Mouse (Mus musculus) liver, embryonic 14.5 days (tissue): ENCODE data around the gene Pold2. TPM values are rescaled to one million over a fixed set of nuclear protein-coding genes. Genes with fewer than 3 reads are reported as not detected.

Experiments
- ATAC-seq: fragments of 200-750 bp; cut with Nextera tagmentation; 2 replicates; pipeline ENCODE4 v1.8.0; 2017; ENCODE audit warnings: moderate number of reproducible peaks, mild to moderate bottlenecking, moderate library complexity; ENCODE audit not compliant: insufficient read depth
- DNase-seq, 3 experiments: peaks; one replicate each; pipeline ENCODE4 v3.0.0-alpha.2; 2012 to 2013; ENCODE audit warnings: low read depth in 3 of 3, low spot score in 3 of 3
- H3K27ac ChIP-seq: fragments of 300-500 bp; sonication (generic); 2 replicates; pipeline ENCODE4 v1.5.1; 2014; ENCODE audit warnings: moderate library complexity, mild to moderate bottlenecking, control low read depth, inconsistent platforms
- H3K27me3 ChIP-seq: fragments of 300-500 bp; sonication (generic); 2 replicates; pipeline ENCODE4 v1.6.1; 2014; ENCODE audit warnings: mild to moderate bottlenecking, low read length, moderate library complexity; ENCODE audit not compliant: control insufficient read depth, insufficient read depth
- H3K36me3 ChIP-seq: fragments of 300-500 bp; sonication (generic); replicated peaks from 2 replicates; pipeline ENCODE4 v1.6.1; 2014; ENCODE audit warnings: low read depth; ENCODE audit not compliant: control insufficient read depth, insufficient read depth
- H3K4me1 ChIP-seq, 2 experiments: fragments of 200-500 bp in 1 of 2; fragments of 300-500 bp in 1 of 2; sonication (generic) in 1 of 2; replicated peaks; 2 replicates each; pipeline ENCODE4 v1.6.1; 2012 to 2014; ENCODE audit warnings: antibody characterized with exemption in 1 of 2, inconsistent platforms in 1 of 2, low read length in 1 of 2; ENCODE audit not compliant: control insufficient read depth in 2 of 2, insufficient read depth in 2 of 2
- H3K4me2 ChIP-seq: fragments of 300-500 bp; sonication (generic); 2 replicates; pipeline ENCODE4 v1.6.1; 2014; ENCODE audit warnings: low read depth, mild to moderate bottlenecking, control low read depth, moderate library complexity
- H3K4me3 ChIP-seq, 2 experiments: fragments of 200-500 bp in 1 of 2; fragments of 300-500 bp in 1 of 2; sonication (generic) in 1 of 2; 2 replicates each; pipeline ENCODE4 v1.5.1; 2012 to 2014; ENCODE audit warnings: low read depth in 2 of 2, low read length in 2 of 2, mild to moderate bottlenecking in 2 of 2, control low read depth in 1 of 2, inconsistent platforms in 1 of 2, moderate library complexity in 1 of 2; ENCODE audit not compliant: insufficient read depth in 1 of 2
- H3K9ac ChIP-seq: fragments of 300-500 bp; sonication (generic); replicated peaks from 2 replicates; pipeline ENCODE4 v1.6.1; 2014; ENCODE audit warnings: mild to moderate bottlenecking, control low read depth, moderate library complexity
- H3K9me3 ChIP-seq: fragments of 300-500 bp; sonication (generic); 2 replicates; pipeline ENCODE4 v1.6.1; 2016; ENCODE audit warnings: low read length, mixed read lengths; ENCODE audit not compliant: control insufficient read depth
- CTCF ChIP-seq: IDR thresholded peaks from 2 replicates; pipeline ENCODE4 v1.5.1; 2016; ENCODE audit warnings: antibody characterized with exemption, low read depth, control low read depth
- EP300 ChIP-seq: IDR thresholded peaks from 2 replicates; pipeline ENCODE4 v1.6.1; 2016; ENCODE audit warnings: antibody characterized with exemption, low read depth
- WGBS: fragments of 180-500 bp; shearing (Covaris S2); extraction: QIAGEN DNeasy Blood & Tissue Kit; methylation state at CpG from one replicate; pipeline ENCODE4 v1.1.7; 2014; ENCODE audit not compliant: insufficient replicate concordance; 5-methylcytosine and 5-hydroxymethylcytosine counted together
- polyA plus RNA-seq, 2 experiments: library from polyadenylated mRNA; depleted of rRNA in 1 of 2; stranded (reverse) in 1 of 2; unstranded in 1 of 2; fragments of >200 nt; fragmentation: Nextera tagmentation in 1 of 2; extraction: Ambion mirVana in 1 of 2; gene quantifications; 2 replicates each; pipeline versions ENCODE4 v1.2.1 to v1.2.3; 2012 to 2014

The Pold2 gene
- polyA plus RNA-seq, 2 experiments = 54.8 to 58.7 TPM

GRCm38 (mm10) chr11:5904871-5905270, 26.8 kb upstream of the Pold2 start:
- Histone ChIP-seq H3K4me1 (no peaks in the 10 kb centered on the region), H3K27me3 (peaks cover 36% of the 10 kb centered on the region), H3K27ac (no peak overlapping the region), H3K36me3 (no peaks in the 10 kb centered on the region), H3K4me2 (no peak overlapping the region), H3K9me3 (no peaks in the 10 kb centered on the region), H3K9ac (no peak overlapping the region), H3K4me3 (no peak overlapping the region)
- ATAC-seq (no peak), DNase-seq (no peak)
- no peak for TF ChIP-seq EP300
- no peak for TF ChIP-seq CTCF
- 70% methylated on average over 6 of the region's 6 CpGs for WGBS

- WGBS = 82% methylated on average over 19 of the region's 19 CpGs
- peaks cover 36% of the 10 kb centered on the region for H3K27me3 ChIP-seq
- H3K9me3 ChIP-seq = no peaks in the 10 kb centered on the region
- no peaks in the 10 kb centered on the region for H3K4me1 ChIP-seq
- no peak overlapping the region for H3K27ac ChIP-seq
- H3K4me2 ChIP-seq = no peak overlapping the region
- ATAC-seq (no peak), DNase-seq (no peak)
- no peak overlapping the region for H3K4me3 ChIP-seq
- H3K36me3 ChIP-seq = no peaks in the 10 kb centered on the region
- no peak for TF ChIP-seq CTCF
- no peak for TF ChIP-seq EP300
- no peak overlapping the region for H3K9ac ChIP-seq
Observed at GRCm38 (mm10) chr11:5904357-5904756, 26.3 kb upstream of the Pold2 start.

GRCm38 (mm10) chr11:5903844-5904243, 25.8 kb upstream of the Pold2 start:
- Histone ChIP-seq H3K36me3 (no peaks in the 10 kb centered on the region), H3K9ac (no peak overlapping the region), H3K4me1 (peaks cover 1 to 3% of the 10 kb centered on the region in 2 experiments; a peak in 2 of 4 replicates), H3K27ac (no peak overlapping the region), H3K4me2 (no peak overlapping the region), H3K4me3 (no peak overlapping the region), H3K27me3 (peaks cover 41% of the 10 kb centered on the region), H3K9me3 (no peaks in the 10 kb centered on the region)
- DNase-seq (no peak), ATAC-seq (no peak)
- TF ChIP-seq CTCF = no peak
- TF ChIP-seq EP300 = no peak
- WGBS = 48% methylated on average over 2 of the region's 2 CpGs

GRCm38 (mm10) chr11:5902390-5902789, 24.3 kb upstream of the Pold2 start:
- DNase-seq (no peak), ATAC-seq (no peak)
- WGBS = 8% methylated on average over 6 of the region's 6 CpGs
- Histone ChIP-seq H3K9me3 (no peaks in the 10 kb centered on the region), H3K27ac (no peak overlapping the region), H3K4me1 (peaks cover 8 to 12% of the 10 kb centered on the region in 2 experiments; a peak in 3 of 4 replicates), H3K9ac (no peak overlapping the region), H3K27me3 (peaks cover 52% of the 10 kb centered on the region), H3K4me3 (no peak overlapping the region), H3K36me3 (no peaks in the 10 kb centered on the region), H3K4me2 (peak overlapping the region; percentile 31; the same call in 1 of the 2 replicates)
- no peak for TF ChIP-seq EP300
- TF ChIP-seq CTCF = no peak

GRCm38 (mm10) chr11:5901950-5902349, 23.9 kb upstream of the Pold2 start:
- Histone ChIP-seq H3K9me3 (no peaks in the 10 kb centered on the region), H3K36me3 (no peaks in the 10 kb centered on the region), H3K27me3 (peaks cover 55% of the 10 kb centered on the region), H3K4me1 (peaks cover 8 to 12% of the 10 kb centered on the region in 2 experiments; a peak in 3 of 4 replicates), H3K4me3 (no peak overlapping the region), H3K27ac (no peak overlapping the region), H3K9ac (no peak overlapping the region), H3K4me2 (peak overlapping the region; percentile 31)
- no peak for ATAC-seq
- DNase-seq = no peak
- TF ChIP-seq CTCF (no peak), EP300 (no peak)
- WGBS = 6% methylated on average over 32 of the region's 32 CpGs
